Mouse (Mus musculus): ENCODE results near the gene Gm8271.
"Not testable (repeated sequence)": the region's sequence is repeated elsewhere in the genome, so short reads cannot be mapped to it uniquely, and the experiment has no call there.

Gene Gm8271

DNA sequence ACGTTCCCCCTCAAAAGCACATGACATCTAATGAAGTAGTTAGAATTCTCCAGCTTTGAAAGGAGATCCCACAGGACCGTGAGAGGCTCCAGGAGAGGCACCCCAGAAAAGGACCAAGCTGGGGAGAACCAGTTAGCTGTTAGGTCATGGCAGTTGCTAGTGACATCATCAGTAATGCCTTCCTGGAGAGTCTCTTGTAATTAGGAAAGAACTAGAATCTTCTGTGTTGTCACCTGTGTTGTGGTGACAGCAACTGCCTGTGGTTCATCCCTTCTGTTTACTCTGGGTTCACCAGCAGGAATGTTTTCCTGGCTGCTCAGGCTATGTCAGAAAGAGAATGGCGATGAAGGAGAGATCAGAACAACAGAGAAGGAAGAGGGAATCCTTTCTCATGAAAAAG lies at the start of gene Gm8271:
Gm8271 (plus strand) TSS at position 301 of the 400 bp plus-strand sequence.
- not testable (repeated sequence) for DNase-seq (ENCODE audit: low read depth, low spot score)

DNA sequence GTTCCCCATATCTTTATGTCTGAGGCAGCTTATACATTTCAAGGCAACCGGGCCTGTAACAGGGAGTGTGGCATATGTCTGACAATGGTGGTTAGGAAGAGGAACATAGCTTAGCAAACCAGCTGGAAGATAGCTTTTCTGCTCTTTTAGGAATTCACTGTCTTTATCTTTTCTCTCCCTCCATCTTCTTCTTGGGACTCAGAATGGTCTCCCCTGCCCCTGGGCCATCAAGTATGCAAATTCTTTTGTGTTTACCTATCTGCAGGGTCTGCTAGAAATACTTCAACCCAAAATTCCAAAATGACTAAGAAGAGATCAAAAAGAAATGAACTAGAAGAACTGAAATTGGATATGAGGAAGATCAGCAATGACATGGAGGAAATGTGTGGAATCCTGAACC lies 21.4 kb upstream of the Gm8271 start, which contains the start of gene Gm3317:
Gm3317 (plus strand) TSS at position 301 of the 400 bp plus-strand sequence.
- not testable (repeated sequence) for DNase-seq (ENCODE audit: low read depth, low spot score)
